Mouse (Mus musculus) liver, adult 2 months (tissue): ENCODE data around the gene Mecom. TPM values are rescaled to one million over a fixed set of nuclear protein-coding genes. Genes with fewer than 3 reads are reported as not detected.

Experiments
- DNase-seq: peaks from one replicate; pipeline ENCODE4 v3.0.0-alpha.2; 2011; ENCODE audit warnings: low read depth, low spot score; ENCODE audit errors: extremely low read depth
- H3K27ac ChIP-seq: fragments of 200-500 bp; replicated peaks from 2 replicates; pipeline ENCODE4 v1.5.1; 2012; ENCODE audit warnings: low read depth, mild to moderate bottlenecking, control low read depth, inconsistent platforms, low read length; ENCODE audit not compliant: insufficient read depth
- H3K27me3 ChIP-seq: fragments of 200-500 bp; 2 replicates; pipeline ENCODE4 v1.6.1; 2012; ENCODE audit warnings: mild to moderate bottlenecking, moderate library complexity, low read length, inconsistent platforms; ENCODE audit not compliant: control insufficient read depth, insufficient read depth
- H3K36me3 ChIP-seq: fragments of 200-500 bp; 2 replicates; pipeline ENCODE4 v1.6.1; 2012; ENCODE audit warnings: low read length, inconsistent platforms; ENCODE audit not compliant: control insufficient read depth, insufficient read depth
- H3K4me1 ChIP-seq: fragments of 200-500 bp; 2 replicates; pipeline ENCODE4 v1.6.1; 2011; ENCODE audit warnings: low read length; ENCODE audit not compliant: control insufficient read depth, insufficient read depth
- H3K4me3 ChIP-seq: fragments of 200-500 bp; 2 replicates; pipeline ENCODE4 v1.5.1; 2011; ENCODE audit warnings: low read depth, mild to moderate bottlenecking, control low read depth, low read length, moderate library complexity; ENCODE audit not compliant: insufficient read depth
- H3K79me2 ChIP-seq: fragments of 200-500 bp; 2 replicates; pipeline ENCODE4 v1.6.1; 2012; ENCODE audit warnings: inconsistent platforms, mild to moderate bottlenecking, low read length, moderate library complexity; ENCODE audit not compliant: control insufficient read depth, insufficient read depth
- H3K9ac ChIP-seq: fragments of 200-500 bp; 2 replicates; pipeline ENCODE4 v1.6.1; 2012; ENCODE audit warnings: low read depth, mild to moderate bottlenecking, control low read depth, inconsistent platforms, low read length
- CTCF ChIP-seq: fragments of 200-500 bp; IDR thresholded peaks from 2 replicates; pipeline ENCODE4 v1.5.1; 2011; ENCODE audit warnings: low read depth, low read length, control low read depth
- POLR2A ChIP-seq: fragments of 200-500 bp; IDR thresholded peaks from 2 replicates; pipeline ENCODE4 v1.6.1; 2011; ENCODE audit warnings: low read length, control low read depth; ENCODE audit not compliant: insufficient read depth; ENCODE audit errors: extremely low read depth
- WGBS: fragments of 180-500 bp; shearing (Covaris S2); methylation state at CpG from one replicate; pipeline ENCODE4 v1.1.7; 2018; 5-methylcytosine and 5-hydroxymethylcytosine counted together
- polyA plus RNA-seq: library from polyadenylated mRNA; depleted of rRNA; stranded (reverse); fragments of >200 nt; gene quantifications from 2 replicates; pipeline ENCODE4 v1.2.3, GENCODE M21; 2012
- total RNA-seq: library from RNA; depleted of rRNA; stranded (reverse); fragments of >200 nt; gene quantifications from 2 replicates; pipeline ENCODE4 v1.2.3, GENCODE M21; 2014

Mecom gene
- total and polyA plus RNA-seq, 2 experiments = 0.39 to 1.4 TPM

DNA sequence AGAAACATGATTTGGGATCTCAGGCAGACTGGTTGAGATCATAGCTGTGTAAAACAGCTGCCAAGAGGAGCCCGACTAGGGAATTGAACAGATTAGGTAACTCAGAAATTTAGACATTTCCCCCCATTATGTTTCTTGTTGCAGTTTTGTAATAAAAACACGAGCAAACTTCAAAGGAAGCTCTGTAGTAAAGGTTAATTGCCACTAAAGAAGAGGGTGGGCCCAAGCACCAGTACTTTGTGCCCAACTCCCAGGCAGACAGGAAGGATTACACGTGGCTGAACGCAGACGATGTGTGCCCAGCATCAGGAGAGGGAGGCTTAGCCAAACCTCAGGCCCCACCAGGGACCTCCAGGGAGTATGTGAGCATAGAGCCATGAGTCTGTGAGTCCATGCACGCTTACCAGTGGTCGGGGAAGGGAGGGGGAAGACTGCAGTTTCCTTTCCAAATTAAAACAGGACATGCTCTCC, 303.4 kb downstream of the Mecom start:
- H3K27ac ChIP-seq = no peak overlapping the region; the same call in 1 of the 2 replicates
- no peak overlapping the region for H3K9ac ChIP-seq
- no peaks in the 10 kb centered on the region for H3K79me2 ChIP-seq
- WGBS = 71% methylated on average over 7 of the region's 7 CpGs
- DNase-seq = no peak
- no peak overlapping the region for H3K4me3 ChIP-seq
- no peaks in the 10 kb centered on the region for H3K4me1 ChIP-seq
- no peak for TF ChIP-seq POLR2A
- TF ChIP-seq CTCF = no peak
- H3K27me3 ChIP-seq = no peaks in the 10 kb centered on the region
- H3K36me3 ChIP-seq = no peaks in the 10 kb centered on the region

DNA sequence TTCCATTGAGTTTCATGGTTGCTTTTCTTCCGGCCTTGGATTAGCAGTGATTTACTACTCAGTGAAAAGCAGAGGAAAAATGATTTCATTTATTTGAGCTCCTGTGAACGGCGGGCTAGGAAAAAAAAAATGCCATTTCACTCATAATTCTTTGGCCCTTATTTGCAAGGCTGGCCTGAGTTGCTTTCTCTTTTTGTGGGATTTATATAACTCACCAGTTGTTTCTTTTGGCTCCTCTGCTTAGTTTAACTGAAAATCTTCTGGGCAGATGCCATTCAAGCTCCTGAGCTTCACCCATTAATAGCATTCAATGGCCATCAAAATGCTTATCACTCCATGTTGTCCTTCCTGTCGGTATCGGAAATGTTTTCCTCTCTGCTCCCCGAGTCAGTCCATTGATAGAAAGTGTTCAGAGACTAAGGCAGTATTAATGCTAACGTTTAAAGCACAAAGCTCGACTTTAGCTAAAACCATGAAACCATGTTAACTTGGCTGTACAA, 304.0 kb downstream of the Mecom start:
- no peak for DNase-seq
- no peak overlapping the region for H3K27ac ChIP-seq
- 77% methylated on average over 8 of the region's 8 CpGs for WGBS
- no peaks in the 10 kb centered on the region for H3K27me3 ChIP-seq
- H3K9ac ChIP-seq = no peak overlapping the region
- H3K4me1 ChIP-seq = no peaks in the 10 kb centered on the region
- no peak overlapping the region for H3K4me3 ChIP-seq
- TF ChIP-seq POLR2A (no peak), CTCF (no peak)
- H3K79me2 ChIP-seq = no peaks in the 10 kb centered on the region
- H3K36me3 ChIP-seq = no peaks in the 10 kb centered on the region

DNA sequence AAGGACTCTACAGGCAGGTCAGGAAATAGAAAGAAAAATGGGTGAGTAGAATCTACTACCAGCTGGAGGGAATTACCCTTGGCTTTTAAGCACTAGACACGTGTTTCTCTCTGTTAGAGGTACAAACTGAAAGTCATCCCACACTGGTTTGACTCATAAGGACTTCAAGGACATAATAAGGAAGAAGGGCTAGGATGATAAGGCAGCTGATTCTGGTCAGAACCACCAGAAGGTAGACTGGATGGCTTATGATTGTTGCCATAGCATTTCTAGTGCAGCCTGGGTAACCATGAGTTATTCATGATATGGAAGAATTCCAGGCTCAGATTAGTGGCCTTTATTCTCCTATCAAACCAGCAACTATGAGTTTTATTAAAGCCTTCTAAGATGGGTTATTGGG, 308.4 kb downstream of the Mecom start:
- H3K79me2 ChIP-seq = no peaks in the 10 kb centered on the region
- no peak overlapping the region for H3K4me3 ChIP-seq
- TF ChIP-seq CTCF (no peak), POLR2A (no peak)
- H3K27ac ChIP-seq = no peak overlapping the region
- no peak for DNase-seq
- 84% methylated on average over 1 of the region's 1 CpGs for WGBS
- H3K4me1 ChIP-seq = no peaks in the 10 kb centered on the region
- H3K9ac ChIP-seq = no peak overlapping the region
- no peaks in the 10 kb centered on the region for H3K36me3 ChIP-seq
- no peaks in the 10 kb centered on the region; the same call in 1 of the 2 replicates for H3K27me3 ChIP-seq

DNA sequence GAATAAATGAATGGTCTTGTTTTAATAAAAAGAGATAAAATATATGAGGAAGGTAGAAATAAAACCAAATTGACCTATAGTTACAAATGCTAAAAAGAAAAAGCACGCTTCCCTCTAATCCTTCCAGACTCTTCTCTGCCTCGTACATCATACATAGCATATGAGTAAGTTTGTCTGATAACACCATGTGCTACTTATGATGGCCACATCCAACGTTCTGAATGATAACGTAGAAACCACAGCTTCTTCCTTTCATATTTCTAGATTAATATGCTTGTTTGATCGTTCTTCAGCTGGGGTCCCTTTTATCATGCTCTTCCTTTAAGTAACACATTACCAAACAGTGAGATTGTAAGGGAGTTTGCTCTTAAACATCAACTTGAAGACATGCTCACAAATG, 310.3 kb downstream of the Mecom start:
- Histone ChIP-seq H3K4me1 (no peaks in the 10 kb centered on the region), H3K79me2 (no peaks in the 10 kb centered on the region), H3K27ac (no peak overlapping the region), H3K36me3 (no peaks in the 10 kb centered on the region), H3K9ac (no peak overlapping the region), H3K4me3 (no peak overlapping the region), H3K27me3 (no peaks in the 10 kb centered on the region; the same call in 1 of the 2 replicates)
- WGBS = 90% methylated on average over 5 of the region's 5 CpGs
- TF ChIP-seq POLR2A (no peak), CTCF (no peak)
- DNase-seq = no peak

DNA sequence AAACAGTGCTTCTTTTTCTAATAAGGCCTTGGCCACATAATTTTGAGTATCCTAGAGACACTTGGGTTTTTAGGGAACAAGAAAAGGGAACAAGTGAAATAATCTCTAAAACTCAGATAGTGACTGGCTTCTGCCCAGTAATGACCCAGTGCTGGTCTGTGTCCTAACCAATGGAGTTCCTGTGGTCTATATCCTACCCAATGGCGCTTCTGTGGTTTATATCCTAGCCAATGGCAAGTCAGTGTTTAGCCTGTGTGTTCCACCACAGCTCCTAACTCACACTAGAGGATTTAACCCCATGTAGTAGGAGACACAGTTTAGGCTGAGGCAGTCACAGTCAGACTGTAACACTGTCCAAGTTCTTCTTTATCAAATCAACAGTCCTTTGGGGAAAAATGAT, 313.8 kb downstream of the Mecom start:
- Histone ChIP-seq H3K36me3 (no peaks in the 10 kb centered on the region), H3K79me2 (no peaks in the 10 kb centered on the region), H3K27me3 (no peaks in the 10 kb centered on the region; the same call in 1 of the 2 replicates), H3K9ac (no peak overlapping the region), H3K4me1 (no peaks in the 10 kb centered on the region), H3K4me3 (no peak overlapping the region), H3K27ac (no peak overlapping the region)
- TF ChIP-seq POLR2A (no peak), CTCF (no peak)
- DNase-seq = no peak
- 84% methylated on average over 1 of the region's 1 CpGs for whole genome bisulfite sequencing

DNA sequence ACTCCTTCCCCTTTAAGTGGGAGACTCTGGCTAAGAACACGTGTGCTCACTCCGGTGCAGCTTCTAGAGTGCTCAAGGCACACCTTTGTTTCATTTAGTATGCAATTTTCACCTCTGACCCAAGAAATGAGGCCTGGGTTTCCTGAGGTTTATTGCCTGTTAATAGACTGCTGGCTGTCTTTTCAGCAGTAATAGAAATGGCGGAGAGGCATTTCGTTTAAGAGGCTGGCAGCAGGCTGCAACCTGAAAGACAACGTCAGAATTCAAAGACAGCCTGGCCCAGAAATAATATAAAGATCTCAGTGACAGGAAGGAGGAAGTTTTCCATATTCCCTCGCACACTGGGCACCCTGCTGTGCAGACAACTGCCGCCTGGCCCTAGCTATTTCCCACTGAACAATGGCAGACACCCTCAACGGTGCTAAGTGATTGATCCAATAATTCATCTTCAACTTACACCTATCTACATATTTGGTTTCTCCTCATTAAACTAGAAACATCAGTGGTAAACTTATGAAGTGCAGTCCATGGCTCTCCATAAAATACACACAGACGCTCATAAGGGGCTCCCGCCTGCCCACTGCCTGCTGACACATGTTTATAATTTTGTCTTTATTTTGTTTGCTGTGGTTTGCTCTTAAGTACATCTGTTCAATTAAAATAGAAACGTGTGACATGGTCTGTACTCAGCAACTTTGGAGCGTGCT, 319.7 kb downstream of the Mecom start:
- H3K27me3 ChIP-seq = no peaks in the 10 kb centered on the region
- no peak overlapping the region for H3K27ac ChIP-seq
- 78% methylated on average over 12 of the region's 12 CpGs for WGBS
- no peak overlapping the region for H3K4me3 ChIP-seq
- H3K4me1 ChIP-seq = peaks cover 5% of the 10 kb centered on the region; the same call in 1 of the 2 replicates
- no peak for DNase-seq
- no peaks in the 10 kb centered on the region for H3K36me3 ChIP-seq
- TF ChIP-seq POLR2A (no peak), CTCF (no peak)
- H3K9ac ChIP-seq = no peak overlapping the region
- H3K79me2 ChIP-seq = no peaks in the 10 kb centered on the region
